ENCODE assay signal across 8 mouse cellular contexts in genomic region chr8:121116591-121117185, GRCm38 (mm10). TPM values are rescaled to one million over a fixed set of nuclear protein-coding genes. Genes with fewer than 3 reads are reported as not detected.
DNase-seq lines count a peak whose midpoint lies in the region; ATAC-seq and TF ChIP-seq lines count a peak whose summit lies in the region.

No protein-coding gene starts in this region.

- 1% methylated on average over 54 of the region's 55 CpGs for WGBS in liver, embryonic 14.5 days (ENCODE audit: insufficient replicate concordance)

- no peak; the same call in 1 of the 2 replicates for ATAC-seq in liver, embryonic 14.5 days (ENCODE audit: insufficient read depth)
- no peak for ATAC-seq in megakaryocyte-erythroid progenitor cell, adult 5-6 weeks (replicated peaks; ENCODE audit: low FRiP score, low TSS enrichment, poor library complexity, severe bottlenecking)
- no peak for ATAC-seq in monocyte, adult 5-6 weeks (replicated peaks; ENCODE audit: insufficient number of reproducible peaks, low FRiP score, low TSS enrichment, poor library complexity, severe bottlenecking)

- DNase-seq in kidney, adult 18-20 months: peak; percentile 31
- no peak for DNase-seq in kidney, adult 8-10 months
- peak; percentile 30 for DNase-seq in adrenal gland, postnatal 25 days
- peak; percentile 48 to 50 for DNase-seq in heart, postnatal 10 days
- DNase-seq in liver, embryonic 14.5 days (ENCODE audit: low read depth in 3 of 3, low spot score in 3 of 3): no peak
- no peak for DNase-seq in retina, postnatal 1 day

- H3K36me3 ChIP-seq in liver, embryonic 14.5 days (replicated peaks; ENCODE audit: control insufficient read depth, insufficient read depth, low read depth): no peaks in the 10 kb centered on the region

- H3K27me3 ChIP-seq in liver, embryonic 14.5 days (ENCODE audit: control insufficient read depth, insufficient read depth, low read length): peaks cover 81% of the 10 kb centered on the region

- H3K27ac ChIP-seq in liver, embryonic 14.5 days: no peak overlapping the region

- H3K9me3 ChIP-seq in liver, embryonic 14.5 days (ENCODE audit: control insufficient read depth, low read length): no peaks in the 10 kb centered on the region

- no peaks in the 10 kb centered on the region for H3K4me1 ChIP-seq in liver, embryonic 14.5 days (replicated peaks; ENCODE audit: control insufficient read depth in 2 of 2, insufficient read depth in 2 of 2, low read length in 1 of 2)

- TF ChIP-seq CTCF in liver, embryonic 14.5 days (IDR thresholded peaks at IDR 0.05; ENCODE audit: low read depth): no peak

- H3K4me2 ChIP-seq in liver, embryonic 14.5 days (ENCODE audit: low read depth): peak overlapping the region; percentile 34

- H3K4me3 ChIP-seq in liver, embryonic 14.5 days (ENCODE audit: insufficient read depth in 1 of 2, low read depth in 2 of 2, low read length in 2 of 2): peak overlapping the region in 1 of 2 experiments; percentile 45; a peak in 2 of 4 replicates

- H3K9ac ChIP-seq in liver, embryonic 14.5 days (replicated peaks): no peak overlapping the region

- no peak for TF ChIP-seq EP300 in liver, embryonic 14.5 days (IDR thresholded peaks at IDR 0.05; ENCODE audit: low read depth)

- intact Hi-C loops in heart, postnatal 10 days (cut with DNase I): loop anchor here (5.0 kb wide), 1 partner anchor 201 kb away; no protein-coding TSS in a partner anchor

RNA-seq across cellular contexts. Expression of gene Foxc2, which starts 0.7 kb away (rescaled TPM):
- 2.7 and 3.6 TPM in 2 replicates for total RNA-seq in adrenal gland, postnatal 25 days (2021)
- 1 to 10 TPM; 4.0 TPM for total RNA-seq in heart, postnatal 10 days (2021)
- polyA plus RNA-seq in liver, embryonic 14.5 days (2012; rRNA removed): 0.06 TPM in 2 replicates
- polyA plus RNA-seq in liver, embryonic 14.5 days (2014; fragmentation: Nextera tagmentation; extraction: Ambion mirVana): 0.06 TPM in 1 of 2 replicates, not detected in the other
- total RNA-seq in megakaryocyte-erythroid progenitor cell, adult 5-6 weeks (2014; fragmentation: Nextera tagmentation): not detected in 2 replicates
- not detected in 2 replicates for total RNA-seq in megakaryocyte-erythroid progenitor cell, adult 5-6 weeks (2017)
- total RNA-seq in monocyte, adult 5-6 weeks (2017): not detected in 3 replicates

RNA-seq across cellular contexts. Expression of gene Mthfsd, which starts 8.5 kb away (rescaled TPM):
- 31.1 and 44.8 TPM in 2 replicates for total RNA-seq in adrenal gland, postnatal 25 days (2021)
- total RNA-seq in heart, postnatal 10 days (2021): 10 to 100 TPM; 13.2 to 15.5 TPM
- 18.0 and 20.3 TPM in 2 replicates for polyA plus RNA-seq in liver, embryonic 14.5 days (2012; rRNA removed)
- polyA plus RNA-seq in liver, embryonic 14.5 days (2014; fragmentation: Nextera tagmentation; extraction: Ambion mirVana): 21.5 and 24.7 TPM in 2 replicates
- 41.2 and 48.6 TPM in 2 replicates for total RNA-seq in megakaryocyte-erythroid progenitor cell, adult 5-6 weeks (2014; fragmentation: Nextera tagmentation)
- 13.7 and 24.8 TPM in 2 replicates for total RNA-seq in megakaryocyte-erythroid progenitor cell, adult 5-6 weeks (2017)
- 11.7 to 18.2 TPM (median 13.1 TPM) in 3 replicates for total RNA-seq in monocyte, adult 5-6 weeks (2017)

RNA-seq across cellular contexts. Expression of gene Foxl1, which starts 11.1 kb away (rescaled TPM):
- total RNA-seq in adrenal gland, postnatal 25 days (2021): 0.27 and 0.33 TPM in 2 replicates
- total RNA-seq in heart, postnatal 10 days (2021): under 1 TPM; 0.27 to 0.43 TPM
- 0.07 and 0.10 TPM in 2 replicates for polyA plus RNA-seq in liver, embryonic 14.5 days (2012; rRNA removed)
- 0.05 and 0.08 TPM in 2 replicates for polyA plus RNA-seq in liver, embryonic 14.5 days (2014; fragmentation: Nextera tagmentation; extraction: Ambion mirVana)
- not detected in 2 replicates for total RNA-seq in megakaryocyte-erythroid progenitor cell, adult 5-6 weeks (2014; fragmentation: Nextera tagmentation)
- not detected in 2 replicates for total RNA-seq in megakaryocyte-erythroid progenitor cell, adult 5-6 weeks (2017)
- 0.29 TPM in 1 of 3 replicates, not detected in the others for total RNA-seq in monocyte, adult 5-6 weeks (2017)

RNA-seq across cellular contexts. Expression of gene Foxf1, which starts 32.5 kb away (rescaled TPM):
- total RNA-seq in adrenal gland, postnatal 25 days (2021): 0.43 and 0.52 TPM in 2 replicates
- total RNA-seq in heart, postnatal 10 days (2021): under 1 TPM; 0.37 to 0.38 TPM
- 2.5 and 3.7 TPM in 2 replicates for polyA plus RNA-seq in liver, embryonic 14.5 days (2012; rRNA removed)
- polyA plus RNA-seq in liver, embryonic 14.5 days (2014; fragmentation: Nextera tagmentation; extraction: Ambion mirVana): 2.3 and 2.8 TPM in 2 replicates
- not detected in 2 replicates for total RNA-seq in megakaryocyte-erythroid progenitor cell, adult 5-6 weeks (2014; fragmentation: Nextera tagmentation)
- not detected in 2 replicates for total RNA-seq in megakaryocyte-erythroid progenitor cell, adult 5-6 weeks (2017)
- 0.53 TPM in 1 of 3 replicates, not detected in the others for total RNA-seq in monocyte, adult 5-6 weeks (2017)

Comparison
In these comparisons a context has a peak if more than half of its experiments do, and no peak if none do; other contexts are left out.
1. DNase-seq: peak in kidney, adult 18-20 months (single experiment), adrenal gland, postnatal 25 days (single experiment) and heart, postnatal 10 days (2 of 2); none in kidney, adult 8-10 months (0 of 2), liver, embryonic 14.5 days (0 of 3) and retina, postnatal 1 day (single experiment).